Mouse (Mus musculus) liver, adult 2 months (tissue): ENCODE data around the gene Timd4. TPM values are rescaled to one million over a fixed set of nuclear protein-coding genes. Genes with fewer than 3 reads are reported as not detected.

Experiments
- DNase-seq: peaks from one replicate; pipeline ENCODE4 v3.0.0-alpha.2; 2011; ENCODE audit warnings: low read depth, low spot score; ENCODE audit errors: extremely low read depth
- H3K27ac ChIP-seq: fragments of 200-500 bp; replicated peaks from 2 replicates; pipeline ENCODE4 v1.5.1; 2012; ENCODE audit warnings: low read depth, mild to moderate bottlenecking, control low read depth, inconsistent platforms, low read length; ENCODE audit not compliant: insufficient read depth
- H3K27me3 ChIP-seq: fragments of 200-500 bp; 2 replicates; pipeline ENCODE4 v1.6.1; 2012; ENCODE audit warnings: mild to moderate bottlenecking, moderate library complexity, low read length, inconsistent platforms; ENCODE audit not compliant: control insufficient read depth, insufficient read depth
- H3K36me3 ChIP-seq: fragments of 200-500 bp; 2 replicates; pipeline ENCODE4 v1.6.1; 2012; ENCODE audit warnings: low read length, inconsistent platforms; ENCODE audit not compliant: control insufficient read depth, insufficient read depth
- H3K4me1 ChIP-seq: fragments of 200-500 bp; 2 replicates; pipeline ENCODE4 v1.6.1; 2011; ENCODE audit warnings: low read length; ENCODE audit not compliant: control insufficient read depth, insufficient read depth
- H3K4me3 ChIP-seq: fragments of 200-500 bp; 2 replicates; pipeline ENCODE4 v1.5.1; 2011; ENCODE audit warnings: low read depth, mild to moderate bottlenecking, control low read depth, low read length, moderate library complexity; ENCODE audit not compliant: insufficient read depth
- H3K79me2 ChIP-seq: fragments of 200-500 bp; 2 replicates; pipeline ENCODE4 v1.6.1; 2012; ENCODE audit warnings: inconsistent platforms, mild to moderate bottlenecking, low read length, moderate library complexity; ENCODE audit not compliant: control insufficient read depth, insufficient read depth
- H3K9ac ChIP-seq: fragments of 200-500 bp; 2 replicates; pipeline ENCODE4 v1.6.1; 2012; ENCODE audit warnings: low read depth, mild to moderate bottlenecking, control low read depth, inconsistent platforms, low read length
- CTCF ChIP-seq: fragments of 200-500 bp; IDR thresholded peaks from 2 replicates; pipeline ENCODE4 v1.5.1; 2011; ENCODE audit warnings: low read depth, low read length, control low read depth
- POLR2A ChIP-seq: fragments of 200-500 bp; IDR thresholded peaks from 2 replicates; pipeline ENCODE4 v1.6.1; 2011; ENCODE audit warnings: low read length, control low read depth; ENCODE audit not compliant: insufficient read depth; ENCODE audit errors: extremely low read depth
- WGBS: fragments of 180-500 bp; shearing (Covaris S2); methylation state at CpG from one replicate; pipeline ENCODE4 v1.1.7; 2018; 5-methylcytosine and 5-hydroxymethylcytosine counted together
- polyA plus RNA-seq: library from polyadenylated mRNA; depleted of rRNA; stranded (reverse); fragments of >200 nt; gene quantifications from 2 replicates; pipeline ENCODE4 v1.2.3, GENCODE M21; 2012; rRNA removed
- total RNA-seq: library from RNA; depleted of rRNA; stranded (reverse); fragments of >200 nt; gene quantifications from 2 replicates; pipeline ENCODE4 v1.2.3, GENCODE M21; 2014; rRNA removed

Gene Timd4
- total RNA-seq (5.3 and 5.4 TPM in 2 replicates), polyA plus RNA-seq (1.8 and 3.0 TPM in 2 replicates)

GRCm38 (mm10) chr11:46810511-46810910, at the start of gene Timd4:
Gene Timd4 (plus strand): TSS chr11:46810800.
- H3K79me2 ChIP-seq: no peaks in the 10 kb centered on the region
- no peaks in the 10 kb centered on the region for H3K4me1 ChIP-seq
- H3K9ac ChIP-seq: peak within 1 kb of the TSS; percentile 1; the same call in 1 of the 2 replicates
- WGBS: 75% methylated on average over 5 of the region's 5 CpGs
- TF ChIP-seq POLR2A: no peak
- TF ChIP-seq CTCF: no peak
- H3K27me3 ChIP-seq: no peaks in the 10 kb centered on the region
- peak within 1 kb of the TSS; percentile 10; the same call in 1 of the 2 replicates for H3K4me3 ChIP-seq
- DNase-seq: peak; percentile 24
- no peak within 1 kb of the TSS for H3K27ac ChIP-seq
- no peaks in the 10 kb centered on the region for H3K36me3 ChIP-seq

GRCm38 (mm10) chr11:46776879-46777278, 33.7 kb upstream of the Timd4 start:
- no peaks in the 10 kb centered on the region for H3K4me1 ChIP-seq
- TF ChIP-seq POLR2A (no peak), CTCF (no peak)
- no peaks in the 10 kb centered on the region for H3K79me2 ChIP-seq
- H3K27ac ChIP-seq: no peak overlapping the region
- H3K9ac ChIP-seq: no peak overlapping the region
- no peaks in the 10 kb centered on the region for H3K36me3 ChIP-seq
- DNase-seq: no peak
- H3K4me3 ChIP-seq: no peak overlapping the region
- WGBS: 73% methylated on average over 3 of the region's 3 CpGs
- H3K27me3 ChIP-seq: no peaks in the 10 kb centered on the region

- no peaks in the 10 kb centered on the region for H3K79me2 ChIP-seq
- H3K9ac ChIP-seq: no peak overlapping the region
- H3K4me1 ChIP-seq: no peaks in the 10 kb centered on the region
- TF ChIP-seq POLR2A (no peak), CTCF (no peak)
- 83% methylated on average over 2 of the region's 2 CpGs for WGBS
- H3K36me3 ChIP-seq: no peaks in the 10 kb centered on the region
- H3K27ac ChIP-seq: no peak overlapping the region
- no peak for DNase-seq
- no peak overlapping the region for H3K4me3 ChIP-seq
- H3K27me3 ChIP-seq: no peaks in the 10 kb centered on the region
Measured at GRCm38 (mm10) chr11:46779811-46780210, 30.8 kb upstream of the Timd4 start.

GRCm38 (mm10) chr11:46804440-46804839, 6.2 kb upstream of the Timd4 start:
- TF ChIP-seq CTCF: no peak
- TF ChIP-seq POLR2A: no peak
- H3K27ac ChIP-seq: no peak overlapping the region
- H3K79me2 ChIP-seq: no peaks in the 10 kb centered on the region
- no peaks in the 10 kb centered on the region for H3K36me3 ChIP-seq
- no peak overlapping the region for H3K9ac ChIP-seq
- DNase-seq: peak; percentile 26
- WGBS: 74% methylated on average over 2 of the region's 2 CpGs
- no peaks in the 10 kb centered on the region for H3K4me1 ChIP-seq
- H3K4me3 ChIP-seq: no peak overlapping the region
- H3K27me3 ChIP-seq: no peaks in the 10 kb centered on the region

- Histone ChIP-seq H3K4me3 (no peak overlapping the region), H3K27ac (no peak overlapping the region), H3K27me3 (no peaks in the 10 kb centered on the region), H3K79me2 (no peaks in the 10 kb centered on the region), H3K4me1 (no peaks in the 10 kb centered on the region), H3K9ac (no peak overlapping the region), H3K36me3 (no peaks in the 10 kb centered on the region)
- DNase-seq: no peak
- TF ChIP-seq POLR2A (no peak), CTCF (no peak)
- WGBS: 82% methylated on average over 5 of the region's 5 CpGs
Measured at GRCm38 (mm10) chr11:46817692-46818091, 7.1 kb downstream of the Timd4 start.

GRCm38 (mm10) chr11:46819930-46820329, 9.3 kb downstream of the Timd4 start:
- TF ChIP-seq POLR2A (no peak), CTCF (no peak)
- no peak for DNase-seq
- no peaks in the 10 kb centered on the region for H3K79me2 ChIP-seq
- H3K4me3 ChIP-seq: no peak overlapping the region
- H3K36me3 ChIP-seq: no peaks in the 10 kb centered on the region
- no peaks in the 10 kb centered on the region for H3K4me1 ChIP-seq
- 57% methylated on average over 4 of the region's 4 CpGs for WGBS
- no peak overlapping the region for H3K9ac ChIP-seq
- H3K27ac ChIP-seq: no peak overlapping the region
- no peaks in the 10 kb centered on the region for H3K27me3 ChIP-seq
